Mouse (Mus musculus) thymus, postnatal 0 days (tissue): ENCODE data around the gene Slc41a2. TPM values are rescaled to one million over a fixed set of nuclear protein-coding genes. Genes with fewer than 3 reads are reported as not detected.
"Not testable (repeated sequence)": the region's sequence is repeated elsewhere in the genome, so short reads cannot be mapped to it uniquely, and the experiment has no call there.

Experiments used
- DNase-seq: peaks from one replicate; pipeline ENCODE4 v3.0.0-alpha.2; 2015; ENCODE audit warnings: low spot score
- polyA plus RNA-seq: library from polyadenylated mRNA; unstranded; fragments of >200 nt; fragmentation: Nextera tagmentation; extraction: Ambion mirVana; gene quantifications from 2 replicates; pipeline ENCODE4 v1.2.1, GENCODE M21; 2015

Gene Slc41a2
- polyA plus RNA-seq, result 0.22 and 0.39 TPM in 2 replicates

DNA sequence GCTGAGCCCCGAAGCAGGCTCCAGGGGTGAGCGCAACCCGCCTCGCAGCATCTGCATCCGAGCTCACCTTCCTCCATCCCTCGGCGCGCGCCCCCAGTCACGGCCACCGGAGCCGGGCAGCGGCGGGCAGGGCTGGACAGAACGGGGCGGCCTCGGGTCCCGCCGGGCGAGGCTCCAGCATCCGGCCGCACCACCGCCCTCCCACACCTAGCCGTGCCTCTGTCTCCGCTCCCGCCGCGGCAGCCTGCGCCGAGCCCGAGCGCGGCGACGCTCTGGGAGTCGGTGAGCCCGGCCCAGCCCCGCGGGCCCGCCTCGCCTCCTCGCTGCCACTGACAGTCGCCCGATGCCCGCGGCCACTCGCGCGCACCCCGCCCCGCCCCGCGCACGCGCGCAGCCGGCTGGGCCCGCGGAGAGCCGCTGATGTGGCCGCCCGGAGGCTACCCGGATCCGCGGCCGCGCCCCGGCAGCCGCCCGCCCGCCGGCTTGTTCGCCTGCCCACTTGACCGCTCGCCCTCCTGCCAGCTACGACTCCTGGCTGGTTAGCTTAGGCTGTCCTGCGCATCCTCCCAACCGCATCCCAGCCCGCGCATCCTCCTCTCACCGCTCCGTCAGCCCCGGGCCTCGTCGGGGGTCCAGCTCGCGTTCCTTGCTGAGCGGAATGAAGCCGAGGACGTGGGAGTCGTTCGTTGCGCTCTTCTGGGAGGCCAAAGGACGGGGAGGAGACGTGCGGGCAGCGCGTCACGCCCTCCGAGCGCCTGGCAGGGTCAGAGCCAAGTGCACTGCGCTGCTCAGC is at the start of gene Slc41a2:
Gene Slc41a2, minus strand, starts transcription at position 724 of the 793 bp plus-strand sequence.
- DNase-seq, result no peak

DNA sequence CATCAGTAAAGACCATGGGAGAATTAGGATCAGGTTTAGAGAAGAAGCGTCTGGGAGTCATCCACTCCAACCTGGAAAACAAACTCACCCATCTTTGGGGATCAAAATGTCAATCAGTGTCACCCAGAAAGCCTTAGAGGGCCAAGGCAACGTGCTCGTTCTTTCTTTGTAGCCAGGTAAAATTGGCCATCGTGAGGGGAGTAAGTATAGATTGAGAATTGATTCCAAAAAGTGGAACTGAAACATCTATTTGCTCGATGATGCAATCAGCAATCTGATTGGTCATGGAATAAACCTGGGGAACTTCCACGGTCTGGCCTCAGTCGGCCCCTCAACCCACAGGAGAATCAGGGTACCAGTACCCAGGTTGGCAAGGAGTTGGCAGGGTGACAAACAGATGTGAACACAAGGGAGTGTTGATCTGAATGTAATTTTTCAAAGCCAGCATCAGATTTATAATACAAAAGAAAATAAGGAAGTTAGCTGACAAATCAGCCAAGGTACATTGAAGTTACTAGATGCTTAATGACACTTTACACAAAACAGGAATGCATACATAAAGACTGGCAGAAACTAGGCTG is 47.7 kb upstream of the Slc41a2 start:
- no peak for DNase-seq

DNA sequence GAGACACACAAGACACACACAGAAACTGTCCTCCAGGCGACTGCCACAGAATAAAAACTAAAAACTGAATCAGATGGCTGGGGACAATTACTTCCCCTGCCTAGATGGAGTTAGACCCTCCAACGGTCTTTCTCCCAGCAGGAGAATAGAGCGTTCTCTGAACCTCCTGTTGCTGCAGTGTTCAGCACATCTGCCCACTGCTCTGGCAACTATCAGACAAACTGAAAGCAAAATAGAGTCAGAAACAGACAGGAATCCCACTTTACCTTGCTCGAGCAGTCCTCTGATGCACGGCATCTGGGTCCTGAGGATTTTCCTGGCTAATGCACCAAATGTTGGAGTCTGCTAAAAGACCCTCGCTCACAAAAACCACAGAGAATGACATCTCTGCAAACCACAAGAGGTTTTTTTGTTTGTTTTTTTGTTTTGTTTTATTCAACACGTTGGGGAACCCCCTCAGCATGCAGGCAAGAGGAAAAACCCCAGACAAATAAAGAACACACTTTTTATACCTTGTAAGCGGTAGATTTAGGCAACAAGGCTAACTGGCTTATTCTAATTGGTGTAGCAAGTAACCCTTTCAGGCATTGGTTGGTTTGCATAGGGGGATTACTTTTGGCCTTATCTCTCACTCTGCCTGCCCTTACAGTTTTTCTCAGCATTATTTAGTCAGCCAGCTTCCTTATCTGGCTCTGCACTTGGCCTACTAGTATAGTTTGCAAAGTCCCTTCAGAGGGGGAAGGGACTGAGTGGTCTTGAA is 47.0 kb upstream of the Slc41a2 start:
- no peak for DNase-seq

DNA sequence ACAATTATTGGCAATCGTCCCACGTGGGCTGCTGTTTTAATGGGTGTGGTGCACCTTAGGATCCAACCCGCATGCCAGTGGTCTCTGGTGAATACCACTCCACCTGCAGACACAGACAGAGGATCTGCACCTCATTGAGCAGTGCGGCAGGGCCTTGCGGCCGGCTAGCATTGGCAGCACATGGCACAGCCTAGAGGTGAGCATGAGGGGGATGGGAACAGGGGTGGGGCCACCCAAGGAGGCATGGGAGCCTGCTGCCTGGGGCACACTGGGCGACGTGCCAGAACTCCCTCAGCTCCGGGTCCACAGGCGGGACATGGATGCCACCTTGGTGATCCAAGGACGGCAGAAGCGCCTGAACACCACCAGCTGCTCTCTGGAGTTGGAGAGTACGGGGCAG is 46.2 kb upstream of the Slc41a2 start:
- DNase-seq, result no peak

DNA sequence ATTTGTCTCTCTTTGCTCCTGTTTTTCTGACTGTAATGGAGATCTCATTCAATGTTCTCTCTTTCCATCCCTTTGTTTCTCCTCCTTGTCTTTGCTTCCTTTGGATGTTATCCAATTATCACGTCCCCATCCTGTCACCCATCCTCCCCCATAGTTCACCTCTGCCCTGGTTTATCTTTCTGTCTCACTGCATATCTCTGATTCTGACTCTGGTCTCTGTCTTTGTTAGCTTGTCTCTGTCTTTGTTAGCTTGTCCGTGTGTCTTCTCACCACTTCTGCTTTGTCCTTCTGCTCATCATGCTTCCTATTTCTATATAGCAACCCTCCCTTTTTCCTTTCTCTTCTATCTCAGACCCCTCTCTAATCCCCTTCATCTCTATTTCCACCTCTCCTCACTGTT is 45.3 kb upstream of the Slc41a2 start:
- DNase-seq, result no peak

DNA sequence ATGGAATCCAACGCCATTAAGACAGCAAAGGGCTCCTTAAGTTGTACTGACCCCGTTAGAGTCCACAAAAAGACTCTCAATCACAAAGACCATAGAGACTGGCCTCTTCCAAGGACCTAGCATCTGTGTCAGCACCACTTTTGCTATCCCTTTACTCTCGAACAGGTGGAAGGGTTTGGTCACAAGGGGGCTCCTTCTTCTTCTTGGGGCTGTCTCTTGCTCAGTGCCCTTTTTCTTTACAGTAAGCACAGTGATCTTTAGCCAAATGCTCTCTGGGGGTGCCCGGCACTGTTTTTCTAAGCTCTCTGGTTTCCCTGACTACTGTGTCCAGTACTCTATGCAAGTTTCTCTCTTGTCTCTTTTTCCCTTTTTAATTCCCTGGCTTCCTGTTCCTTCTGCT is 44.8 kb upstream of the Slc41a2 start:
- no peak for DNase-seq

DNA sequence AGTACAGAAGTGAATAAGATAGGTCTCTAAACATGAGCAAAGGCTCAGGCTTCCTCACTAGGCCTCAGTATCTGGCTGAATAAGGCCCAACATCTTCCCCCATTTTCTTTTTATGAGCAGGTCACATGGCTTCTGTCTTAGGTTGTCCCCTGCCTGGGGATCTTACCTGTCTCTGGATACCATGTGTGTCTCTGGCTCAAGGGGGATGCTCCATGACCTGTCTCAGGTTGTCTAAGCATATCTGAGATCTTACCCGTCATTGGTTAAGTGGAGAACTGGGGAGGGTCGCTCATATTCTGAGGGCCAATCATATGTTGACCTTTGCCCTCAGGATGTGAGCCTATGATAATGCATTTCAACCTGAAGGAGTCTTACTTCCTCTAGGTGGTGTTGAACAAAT is 42.8 kb upstream of the Slc41a2 start:
- no peak for DNase-seq

DNA sequence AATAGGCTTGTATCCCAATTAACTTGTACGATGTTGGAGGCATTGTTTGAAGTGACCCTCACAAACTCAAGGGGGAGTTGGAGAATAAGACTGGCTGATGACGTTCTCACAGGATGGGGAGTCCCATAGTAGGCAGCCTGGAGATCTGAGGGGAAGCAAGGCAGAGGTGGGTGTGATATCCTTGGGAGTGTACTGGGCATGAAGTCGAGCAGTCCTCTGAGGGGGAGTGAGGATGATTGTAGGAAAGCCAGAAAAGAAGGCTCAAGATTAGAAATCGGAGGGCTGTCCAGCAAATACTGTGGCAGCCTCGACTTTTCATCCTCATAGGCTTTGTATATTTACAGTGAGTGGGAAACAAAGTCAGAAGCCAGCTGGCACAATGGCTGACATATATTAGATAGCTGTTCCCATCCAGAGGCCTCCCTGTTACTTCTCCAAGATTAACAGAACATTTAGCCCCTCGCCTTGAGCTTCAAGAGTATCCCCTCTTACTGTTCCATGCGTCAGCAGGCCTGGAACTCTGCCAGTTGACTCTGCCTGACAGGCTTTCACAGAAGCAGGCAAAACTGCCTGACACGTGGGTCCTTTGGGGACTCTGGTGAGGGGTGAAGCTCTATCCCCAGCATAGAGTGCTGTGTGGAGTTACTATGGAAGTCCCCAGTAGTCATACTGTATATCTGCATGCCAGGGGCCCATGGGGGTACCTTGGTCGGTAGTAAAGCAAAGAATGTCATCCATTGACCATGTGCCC is 40.6 kb upstream of the Slc41a2 start:
- DNase-seq, result no peak

DNA sequence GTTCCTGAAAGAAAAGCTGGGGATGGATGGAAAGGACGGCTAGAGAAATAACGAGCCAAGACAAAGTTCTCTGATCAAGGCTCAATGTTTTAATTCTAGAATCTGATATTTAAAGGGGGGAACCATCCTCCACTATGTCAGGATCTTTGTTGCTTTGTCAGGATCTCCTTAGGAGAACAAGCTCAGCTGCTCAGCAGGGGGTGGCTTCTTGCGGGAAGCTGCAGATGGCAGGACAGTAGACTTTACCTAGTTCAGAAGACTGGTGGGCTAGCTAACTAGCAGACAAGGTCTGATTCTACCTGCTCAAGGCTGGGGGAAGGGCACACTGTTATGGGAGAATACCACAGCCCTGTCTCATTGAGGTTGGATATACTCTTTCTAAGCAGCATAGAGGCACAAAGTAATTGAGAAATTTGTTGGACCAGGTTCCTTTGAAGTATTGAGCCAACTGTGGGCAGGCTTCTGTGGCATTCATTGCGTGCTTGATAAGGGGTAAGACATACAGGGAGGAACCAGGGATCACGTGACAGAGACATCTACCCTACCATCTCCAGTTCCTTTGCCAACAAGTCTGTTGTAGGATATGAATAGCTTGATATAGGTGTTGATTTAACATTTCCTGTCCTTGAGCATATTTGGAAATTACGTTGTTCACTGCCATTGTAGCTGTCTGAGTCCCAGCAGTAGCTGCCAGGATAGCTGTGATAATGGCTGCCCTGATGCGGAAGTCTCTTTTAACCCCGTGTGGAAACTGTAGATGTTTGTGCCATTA is 39.4 kb upstream of the Slc41a2 start:
- DNase-seq, result no peak

DNA sequence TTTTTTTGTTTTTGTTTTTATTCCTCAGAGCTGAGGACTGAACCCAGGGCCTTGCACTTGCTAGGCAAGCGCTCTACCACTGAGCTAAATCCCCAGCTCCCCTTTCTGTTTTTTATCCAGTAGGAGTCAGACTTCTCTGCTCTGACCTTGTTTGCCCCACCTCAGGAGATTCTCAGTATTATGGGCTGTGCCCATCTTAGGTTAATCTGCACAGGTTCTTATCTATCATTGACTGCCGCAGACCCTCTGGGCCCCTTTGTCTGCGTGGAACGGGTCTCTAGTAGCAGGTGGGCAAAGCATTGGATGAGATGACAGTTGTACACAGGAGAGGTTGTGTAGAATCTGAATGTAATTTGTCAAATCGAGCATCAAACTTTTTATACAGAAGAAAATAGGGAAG is 37.8 kb upstream of the Slc41a2 start:
- DNase-seq, result not testable (repeated sequence)

DNA sequence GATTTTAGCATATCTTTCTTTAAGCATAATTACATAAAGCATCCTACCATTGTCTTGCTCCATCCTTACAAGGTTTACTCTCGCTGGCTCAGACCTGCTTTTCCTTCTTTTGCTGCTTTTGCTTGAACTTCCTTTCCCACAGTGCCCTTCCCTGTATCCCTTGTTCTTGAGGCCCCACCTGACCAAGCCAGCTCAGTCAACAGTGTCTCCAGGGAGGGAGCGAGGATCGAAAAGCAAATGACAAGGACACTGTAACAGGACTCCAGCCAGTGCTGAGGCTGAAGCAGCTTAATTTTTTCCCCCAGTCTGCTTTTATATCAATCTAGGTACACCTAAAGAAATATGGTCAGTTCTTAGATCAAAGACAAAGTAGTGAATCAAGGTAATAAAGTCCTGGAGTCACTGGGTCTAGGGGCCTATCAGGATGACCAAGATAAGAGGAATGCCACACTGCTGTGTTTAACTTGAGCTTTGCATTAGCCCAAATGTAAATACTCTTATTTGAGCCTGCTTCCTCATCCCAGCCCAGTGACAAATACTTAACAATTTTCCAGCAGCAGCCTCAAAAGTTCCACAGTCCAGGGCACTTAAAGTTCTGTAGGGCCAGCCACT is 36.5 kb upstream of the Slc41a2 start:
- DNase-seq, result no peak

DNA sequence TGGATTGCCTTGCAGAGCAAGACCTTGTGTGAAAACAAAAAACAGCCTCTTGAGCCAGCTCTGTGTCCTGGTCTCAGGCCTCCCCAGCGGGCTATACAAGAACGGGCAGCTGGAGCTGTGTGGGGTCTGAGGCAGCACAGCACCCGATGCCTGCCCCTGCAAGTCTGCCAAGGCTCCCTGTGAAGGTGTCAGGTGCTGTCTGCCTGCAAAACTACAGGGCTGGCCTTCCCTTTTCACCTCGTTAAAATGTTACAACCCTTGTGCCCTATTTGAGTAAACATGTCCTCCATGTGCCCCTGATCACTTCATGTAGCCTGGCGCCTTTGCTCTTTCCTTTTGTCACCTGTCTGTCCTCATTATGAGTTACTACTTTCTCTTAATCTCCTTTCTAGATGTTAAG is 31.2 kb upstream of the Slc41a2 start:
- no peak for DNase-seq

DNA sequence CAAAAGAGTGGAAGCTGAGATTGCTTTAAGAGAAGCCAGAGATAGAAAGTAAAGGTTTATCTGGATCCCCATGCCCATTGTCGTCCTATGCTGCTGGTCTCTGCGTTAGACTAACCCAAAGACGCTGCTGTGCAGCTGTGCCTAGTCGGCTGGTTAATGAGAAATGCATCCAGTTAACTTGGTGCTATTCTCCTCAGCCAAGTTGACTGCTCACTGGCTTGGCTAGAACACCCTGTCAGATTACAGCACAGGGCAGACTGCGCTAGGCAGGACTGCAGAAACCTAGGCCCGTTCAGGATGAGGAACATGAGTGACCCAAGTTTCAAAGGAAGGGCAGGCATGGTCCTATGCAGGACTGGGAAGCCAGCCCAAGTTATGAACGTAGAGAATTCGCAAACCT is 25.8 kb upstream of the Slc41a2 start:
- no peak for DNase-seq

DNA sequence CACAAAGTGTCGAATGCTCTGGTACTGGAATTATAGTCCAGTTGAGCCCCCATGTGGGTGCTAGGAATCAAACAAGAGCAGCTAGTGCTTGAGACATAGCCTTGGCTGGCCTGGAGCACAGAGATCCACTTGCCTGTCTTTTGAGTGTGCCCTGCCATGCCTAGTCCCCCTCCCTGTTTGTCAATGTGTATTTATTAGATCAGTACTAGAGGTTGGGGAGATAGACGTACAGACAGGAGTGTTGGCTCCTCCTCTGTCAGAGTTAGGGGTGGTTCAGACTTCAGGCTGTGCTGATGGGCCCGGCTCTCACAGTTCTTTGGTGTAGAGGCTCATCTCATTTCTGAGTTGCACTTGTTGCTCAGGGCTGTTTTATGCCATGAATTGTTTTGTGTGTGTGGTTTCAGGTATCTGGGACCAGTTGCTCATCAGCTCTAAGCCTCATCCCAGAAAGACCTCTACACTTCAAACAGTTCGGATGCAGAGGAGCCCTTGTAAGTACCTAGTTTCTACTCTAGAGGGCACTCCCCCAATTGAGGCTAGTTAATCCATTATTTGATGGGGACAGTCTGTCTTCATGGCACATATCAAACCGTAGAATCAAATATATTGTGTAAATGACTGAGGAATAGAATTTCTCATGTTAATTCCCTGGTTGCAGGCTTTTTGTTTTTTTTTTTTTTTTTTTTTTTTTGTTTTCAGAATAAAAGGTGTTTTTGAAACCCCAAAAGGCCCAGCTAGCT is 24.1 kb upstream of the Slc41a2 start:
- peak; percentile 28 for DNase-seq

DNA sequence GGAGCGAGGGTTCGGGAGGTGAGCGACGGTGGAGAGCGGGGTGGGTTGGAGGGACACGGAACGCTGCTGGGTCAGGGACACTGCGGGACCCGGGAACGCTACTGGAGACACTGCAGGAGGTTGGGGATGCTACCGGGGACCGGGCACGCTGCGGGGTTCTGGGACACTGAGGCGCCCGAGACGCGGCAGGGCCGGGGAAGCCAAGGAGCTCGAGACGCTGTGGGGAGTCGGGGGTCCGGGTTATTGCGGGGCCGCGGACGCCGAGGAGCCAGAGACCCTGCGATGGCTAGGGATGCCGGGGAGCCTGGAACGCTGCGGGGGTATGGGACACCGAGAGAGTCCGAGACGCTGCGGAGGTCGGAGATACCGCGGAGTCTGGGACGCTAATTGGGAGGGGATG is 22.7 kb upstream of the Slc41a2 start:
- no peak for DNase-seq

DNA sequence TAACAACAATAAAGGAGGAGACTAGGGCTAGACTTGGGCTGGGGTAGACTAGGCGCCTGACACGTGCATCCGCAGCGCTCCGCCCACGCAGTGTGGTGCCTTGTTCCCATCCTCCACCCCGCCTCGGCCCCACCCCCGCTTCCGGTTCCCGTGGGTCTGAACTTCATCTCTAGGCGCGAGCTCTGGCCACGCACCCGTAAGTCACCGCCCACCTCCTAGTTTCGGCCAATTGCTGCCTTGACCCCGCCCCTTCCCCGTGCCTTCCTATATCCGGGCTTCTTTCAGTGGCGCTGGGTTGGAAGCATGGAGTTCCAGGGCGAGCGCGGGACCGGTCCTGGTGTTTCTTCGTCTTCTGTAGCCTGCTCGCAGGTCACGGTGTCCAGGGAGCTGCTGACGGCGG is 22.3 kb upstream of the Slc41a2 start, which contains the start of gene D10Wsu102e:
Gene D10Wsu102e, plus strand, starts transcription at position 266 of the 400 bp plus-strand sequence.
- DNase-seq, result peak; percentile 96

DNA sequence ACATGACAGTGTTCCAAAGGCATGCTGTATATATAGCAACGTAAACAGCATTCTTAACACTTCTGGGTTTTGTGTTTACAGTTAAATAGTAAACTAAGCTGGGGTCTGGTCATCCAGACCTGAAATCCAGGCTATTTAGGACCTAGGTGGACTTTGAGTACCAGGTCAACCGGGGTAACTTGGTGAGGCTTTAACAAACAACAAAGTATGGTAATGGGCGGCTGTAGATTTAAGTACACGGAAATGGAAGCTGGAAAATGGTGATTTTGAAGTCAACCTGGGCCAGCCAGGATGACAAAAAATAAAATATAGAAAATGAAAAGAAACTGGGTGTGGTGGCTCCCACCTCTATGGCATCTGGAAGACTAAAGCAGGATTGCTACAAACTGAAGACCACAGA is 21.8 kb upstream of the Slc41a2 start:
- DNase-seq, result no peak

DNA sequence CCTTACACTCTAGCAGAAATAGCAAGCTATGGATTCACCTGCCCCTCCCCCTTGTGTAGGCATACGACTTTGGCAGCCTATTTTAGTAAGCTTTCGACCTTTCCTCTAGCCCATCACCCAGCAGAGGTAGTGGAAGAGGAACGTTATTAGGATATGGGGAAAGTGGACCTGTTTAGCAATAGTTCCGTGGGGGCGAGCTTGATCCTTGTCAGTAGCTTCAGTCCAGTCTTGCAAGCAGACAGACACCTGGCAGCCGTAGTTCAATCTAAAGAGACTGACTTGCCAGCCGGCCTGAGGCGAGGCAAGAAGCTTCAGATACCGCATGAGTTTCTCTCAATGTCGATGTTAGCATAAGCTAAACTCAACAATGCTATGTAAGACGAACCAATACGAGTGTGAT is 18.7 kb upstream of the Slc41a2 start:
- no peak for DNase-seq

DNA sequence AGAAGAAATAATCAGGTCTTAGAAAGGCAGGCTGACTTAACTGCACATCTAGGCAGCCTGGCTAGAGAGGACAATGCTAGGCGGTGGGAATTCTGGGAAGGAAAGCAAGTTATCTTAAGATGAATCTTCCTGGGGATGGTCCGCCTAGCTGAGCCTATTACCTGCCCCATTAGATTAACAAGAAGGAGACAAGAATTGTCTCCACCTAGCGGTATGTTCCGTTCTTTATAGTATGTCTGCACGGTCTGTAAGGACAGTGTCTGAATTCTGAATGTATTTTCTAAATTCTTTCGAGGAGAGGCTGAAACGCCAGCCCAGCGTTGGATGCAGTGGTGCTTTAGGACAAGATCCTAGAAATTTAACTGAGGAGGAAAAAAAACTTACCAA is 16.6 kb upstream of the Slc41a2 start:
- peak; percentile 17 for DNase-seq
